Mouse (Mus musculus) kidney, postnatal 0 days (tissue): Measurements from ENCODE around the gene Gm45713. TPM values are rescaled to one million over a fixed set of nuclear protein-coding genes. Genes with fewer than 3 reads are reported as not detected.
"Not testable (repeated sequence)": the region's sequence is repeated elsewhere in the genome, so short reads cannot be mapped to it uniquely, and the experiment has no call there.

Source experiments
- ATAC-seq: fragments of 200-750 bp; cut with Nextera tagmentation; replicated peaks from 2 replicates; pipeline ENCODE4 v1.8.0; 2017; ENCODE audit warnings: low read depth, moderate number of reproducible peaks, moderate TSS enrichment, moderate library complexity; ENCODE audit not compliant: low FRiP score
- DNase-seq: peaks from one replicate; pipeline ENCODE4 v3.0.0-alpha.2; 2016; ENCODE audit warnings: low spot score
- H3K27ac ChIP-seq: fragments of 300-500 bp; sonication (generic); 2 replicates; pipeline ENCODE4 v1.5.1; 2014; ENCODE audit warnings: mild to moderate bottlenecking
- H3K27me3 ChIP-seq: fragments of 300-500 bp; sonication (generic); 2 replicates; pipeline ENCODE4 v1.6.1; 2014; ENCODE audit warnings: low read length, mixed read lengths; ENCODE audit not compliant: insufficient read depth
- H3K36me3 ChIP-seq: fragments of 300-500 bp; sonication (generic); 2 replicates; pipeline ENCODE4 v1.6.1; 2014; ENCODE audit warnings: low read length, mixed read lengths; ENCODE audit not compliant: insufficient read depth
- H3K4me1 ChIP-seq: fragments of 300-500 bp; sonication (generic); replicated peaks from 2 replicates; pipeline ENCODE4 v1.6.1; 2014; ENCODE audit warnings: antibody characterized with exemption, low read length, mixed read lengths; ENCODE audit not compliant: insufficient read depth
- H3K4me2 ChIP-seq: fragments of 300-500 bp; sonication (generic); 2 replicates; pipeline ENCODE4 v1.6.1; 2014; ENCODE audit warnings: mild to moderate bottlenecking, low read length, moderate library complexity, mixed read lengths
- H3K4me3 ChIP-seq: fragments of 300-500 bp; sonication (generic); replicated peaks from 2 replicates; pipeline ENCODE4 v1.5.1; 2014; ENCODE audit warnings: low read depth, low read length
- H3K9ac ChIP-seq: fragments of 300-500 bp; sonication (generic); 2 replicates; pipeline ENCODE4 v1.6.1; 2014; ENCODE audit warnings: low read depth, low read length
- H3K9me3 ChIP-seq: fragments of 300-500 bp; sonication (generic); replicated peaks from 2 replicates; pipeline ENCODE4 v1.6.1; 2016; ENCODE audit warnings: low read length, inconsistent platforms, mixed read lengths
- CTCF ChIP-seq: IDR thresholded peaks from 2 replicates; pipeline ENCODE4 v1.5.1; 2016; ENCODE audit warnings: antibody characterized with exemption, low read depth, mild to moderate bottlenecking, moderate library complexity
- WGBS: fragments of 180-500 bp; shearing (Covaris S2); extraction: QIAGEN DNeasy Blood & Tissue Kit; methylation state at CpG from one replicate; pipeline ENCODE4 v1.1.7; 2014; 5-methylcytosine and 5-hydroxymethylcytosine counted together
- polyA plus RNA-seq: library from polyadenylated mRNA; unstranded; fragments of >200 nt; fragmentation: Nextera tagmentation; extraction: Ambion mirVana; gene quantifications from 2 replicates; pipeline ENCODE4 v1.2.1, GENCODE M21; 2015

The Gm45713 gene
- polyA plus RNA-seq, 1 experiment from 2014 or later, result 1.3 TPM

GRCm38 (mm10) chr7:45117566-45117965 is 18.5 kb downstream of the Gm45713 start:
- no peak for ATAC-seq
- Histone ChIP-seq H3K4me2 (no peak overlapping the region), H3K4me3 (no peak overlapping the region), H3K9ac (no peak overlapping the region), H3K27ac (no peak overlapping the region), H3K4me1 (peaks cover 3% of the 10 kb centered on the region; the same call in 1 of the 2 replicates), H3K36me3 (peaks cover 34% of the 10 kb centered on the region), H3K9me3 (no peaks in the 10 kb centered on the region), H3K27me3 (no peaks in the 10 kb centered on the region)
- no peak for TF ChIP-seq CTCF
- WGBS, result 71% methylated on average over 8 of the region's 8 CpGs
- DNase-seq, result no peak

GRCm38 (mm10) chr7:45113476-45113875 is 22.6 kb downstream of the Gm45713 start:
- Histone ChIP-seq H3K36me3 (no peaks in the 10 kb centered on the region), H3K4me1 (no peaks in the 10 kb centered on the region), H3K27me3 (no peaks in the 10 kb centered on the region), H3K9ac (no peak overlapping the region), H3K27ac (no peak overlapping the region), H3K4me2 (no peak overlapping the region), H3K4me3 (no peak overlapping the region), H3K9me3 (no peaks in the 10 kb centered on the region)
- WGBS, result 88% methylated on average over 2 of the region's 2 CpGs
- DNase-seq, result no peak
- no peak for TF ChIP-seq CTCF
- no peak for ATAC-seq

GRCm38 (mm10) chr7:45112529-45112928 is 23.5 kb downstream of the Gm45713 start:
- 32% methylated on average over 3 of the region's 3 CpGs for WGBS

GRCm38 (mm10) chr7:45111940-45112339 is 24.1 kb downstream of the Gm45713 start:
- no peaks in the 10 kb centered on the region for H3K9me3 ChIP-seq
- ATAC-seq (no peak), DNase-seq (no peak)
- WGBS, result 62% methylated on average over 2 of the region's 2 CpGs
- H3K4me1 ChIP-seq, result no peaks in the 10 kb centered on the region
- no peak overlapping the region for H3K27ac ChIP-seq
- no peak for TF ChIP-seq CTCF
- no peak overlapping the region for H3K9ac ChIP-seq
- no peak overlapping the region for H3K4me2 ChIP-seq
- H3K36me3 ChIP-seq, result no peaks in the 10 kb centered on the region
- no peaks in the 10 kb centered on the region for H3K27me3 ChIP-seq
- H3K4me3 ChIP-seq, result no peak overlapping the region

More at GRCm38 (mm10) chr7:45112529-45112928, 23.5 kb downstream of the Gm45713 start:
- H3K4me3 ChIP-seq, result no peak overlapping the region
- H3K4me1 ChIP-seq, result no peaks in the 10 kb centered on the region
- no peak overlapping the region for H3K4me2 ChIP-seq
- no peak for ATAC-seq
- no peaks in the 10 kb centered on the region for H3K36me3 ChIP-seq
- no peak for TF ChIP-seq CTCF
- H3K27me3 ChIP-seq, result no peaks in the 10 kb centered on the region
- no peaks in the 10 kb centered on the region for H3K9me3 ChIP-seq
- no peak for DNase-seq
- H3K27ac ChIP-seq, result no peak overlapping the region
- no peak overlapping the region for H3K9ac ChIP-seq

GRCm38 (mm10) chr7:45110089-45110488 is 25.9 kb downstream of the Gm45713 start:
- not testable (repeated sequence) for H3K9ac ChIP-seq, H3K4me3 ChIP-seq, ATAC-seq, DNase-seq, H3K9me3 ChIP-seq, H3K36me3 ChIP-seq, H3K4me2 ChIP-seq, H3K27me3 ChIP-seq, H3K4me1 ChIP-seq, H3K27ac ChIP-seq
- WGBS, result 78% methylated on average over 4 of the region's 4 CpGs

- Histone ChIP-seq H3K4me1 (peaks cover 19% of the 10 kb centered on the region), H3K4me2 (no peak overlapping the region), H3K27me3 (no peaks in the 10 kb centered on the region), H3K36me3 (no peaks in the 10 kb centered on the region), H3K9ac (no peak overlapping the region), H3K9me3 (no peaks in the 10 kb centered on the region), H3K27ac (no peak overlapping the region), H3K4me3 (no peak overlapping the region)
- no peak for DNase-seq
- ATAC-seq, result no peak
- WGBS, result 64% methylated on average over 5 of the region's 5 CpGs
- no peak for TF ChIP-seq CTCF
Measured at GRCm38 (mm10) chr7:45107052-45107645, 28.9 kb downstream of the Gm45713 start.

GRCm38 (mm10) chr7:45106441-45106840 is 29.6 kb downstream of the Gm45713 start:
- no peak overlapping the region for H3K27ac ChIP-seq
- 72% methylated on average over 6 of the region's 6 CpGs for WGBS
- H3K4me2 ChIP-seq, result no peak overlapping the region
- ATAC-seq (no peak), DNase-seq (no peak)
- no peak overlapping the region for H3K4me3 ChIP-seq
- H3K4me1 ChIP-seq, result peaks cover 23% of the 10 kb centered on the region
- no peak overlapping the region for H3K9ac ChIP-seq
- no peak for TF ChIP-seq CTCF
- no peaks in the 10 kb centered on the region for H3K27me3 ChIP-seq
- no peaks in the 10 kb centered on the region for H3K9me3 ChIP-seq
- no peaks in the 10 kb centered on the region for H3K36me3 ChIP-seq
